In genomic region chr4:34869813-34870212, GRCm38 (mm10) we compare ENCODE assay signal across 23 mouse cellular contexts. TPM values are rescaled to one million over a fixed set of nuclear protein-coding genes. Genes with fewer than 3 reads are reported as not detected.
DNase-seq lines count a peak whose midpoint lies in the region; TF ChIP-seq lines count a peak whose summit lies in the region.
"Had no signal": no experiment of that assay in that cellular context is flagged by ENCODE, and none has a peak within 500 bp of the region (broad histone marks: within the 10 kb centered on the region; RNA-seq: fewer than 3 reads in every experiment).

No protein-coding gene starts in this region.

- H3K4me1 ChIP-seq in MEL (ENCODE audit: control insufficient read depth in 1 of 2, insufficient read depth in 2 of 2, low read length in 2 of 2): peaks cover 3 to 8% of the 10 kb centered on the region in 2 experiments; a peak in 1 of 4 replicates

- no peak for TF ChIP-seq POLR2A in MEL (IDR thresholded peaks at IDR 0.05; ENCODE audit: control insufficient read depth in 1 of 2, insufficient read depth in 1 of 2, low read depth in 1 of 2, low read length in 2 of 2, poor library complexity in 1 of 2)

- peaks cover 4 to 14% of the 10 kb centered on the region in 2 experiments for H3K36me3 ChIP-seq in MEL (ENCODE audit: control insufficient read depth in 1 of 2, insufficient read depth in 2 of 2, low read length in 2 of 2)

- H3K4me3 ChIP-seq in MEL (ENCODE audit: control insufficient read depth in 1 of 2, insufficient read depth in 1 of 2, low read depth in 2 of 2, low read length in 2 of 2): no peak overlapping the region

- TF ChIP-seq EP300 in MEL (IDR thresholded peaks at IDR 0.05; ENCODE audit: low read depth in 1 of 2, low read length in 2 of 2): peak in 1 of 2 experiments; percentile 19; a peak in 1 of 4 replicates

- TF ChIP-seq CTCF in MEL (IDR thresholded peaks at IDR 0.05 in 2 of 3, conservative IDR thresholded peaks at IDR 0.05 in 1 of 3; ENCODE audit: control insufficient read depth in 1 of 3, insufficient read depth in 1 of 3, low read depth in 2 of 3, low read length in 3 of 3, poor library complexity in 1 of 3, severe bottlenecking in 1 of 3): no peak

- no peaks in the 10 kb centered on the region for H3K9me3 ChIP-seq in MEL (replicated peaks; ENCODE audit: insufficient read depth, low read length)
- H3K9me3 ChIP-seq: G1E had no signal

- no peaks in the 10 kb centered on the region for H3K27me3 ChIP-seq in MEL (ENCODE audit: control insufficient read depth in 1 of 2, insufficient read depth in 2 of 2, low read length in 2 of 2)
- H3K27me3 ChIP-seq: CH12.LX, Patski had no signal

- H3K27ac ChIP-seq in MEL (ENCODE audit: control insufficient read depth, low read depth, low read length): no peak overlapping the region

- H3K9ac ChIP-seq in MEL (ENCODE audit: control insufficient read depth, low read depth, low read length, poor library complexity, severe bottlenecking): no peak overlapping the region

- TF ChIP-seq RAD21 in MEL (IDR thresholded peaks at IDR 0.05; ENCODE audit: low read depth, low read length): no peak

- peaks cover 68% of the 10 kb centered on the region for H3K79me2 ChIP-seq in MEL (ENCODE audit: control insufficient read depth, insufficient read depth, low read length, poor library complexity)

- peak; percentile 27 for DNase-seq in MEL (ENCODE audit: low read depth, low spot score)
- no peak for DNase-seq in left cerebral cortex, adult 9 months (ENCODE audit: low spot score in 2 of 2)
- DNase-seq: adrenal gland, adult 2 months; adrenal gland, adult 8-10 months; adrenal gland, postnatal 10 days; adrenal gland, postnatal 14 days; adrenal gland, postnatal 25 days; adrenal gland, postnatal 36 days; B cell, adult 2 months; cerebellum, adult 11 months; cerebellum, adult 11-12 months; cerebellum, adult 18-20 months; cerebellum, adult 2 months; cerebellum, adult 8-10 months had no signal

TF ChIP-seq in MEL, 35 proteins besides CTCF, POLR2A, EP300 and RAD21:
- TF ChIP-seq RCOR1 (IDR thresholded peaks at IDR 0.05; ENCODE audit: low read depth, low read length) (peak; percentile 94), GATA1 (IDR thresholded peaks at IDR 0.05; ENCODE audit: low read depth, low read length) (0 out of 2 replicates have a peak, but pooled peaks have one; percentile 15), ZKSCAN1 (IDR thresholded peaks at IDR 0.05; ENCODE audit: low read depth, low read length) (no peak)

RNA-seq across cellular contexts. Expression of gene Zfp292, which starts 12.9 kb away (rescaled TPM):
- total RNA-seq in MEL (2012; rRNA removed): 9.8 and 14.3 TPM in 2 replicates
- polyA plus RNA-seq in MEL (2012; ENCODE audit: insufficient read depth in 1 of 2, insufficient read length in 2 of 2, low read depth in 1 of 2, low replicate concordance in 2 of 2, missing spikeins in 1 of 2): 10 to 100 TPM; 16.8 to 19.4 TPM

RNA-seq across cellular contexts. Expression of gene Cga, which starts 23.8 kb away (rescaled TPM):
- not detected in 2 replicates for total RNA-seq in MEL (2012; rRNA removed)
- not detected for polyA plus RNA-seq in MEL (2012; ENCODE audit: insufficient read depth in 1 of 2, insufficient read length in 2 of 2, low read depth in 1 of 2, low replicate concordance in 2 of 2, missing spikeins in 1 of 2)
- total RNA-seq: adrenal gland, adult 18-20 months; adrenal gland, adult 2 months; adrenal gland, adult 8-10 months; adrenal gland, postnatal 10 days; adrenal gland, postnatal 14 days; adrenal gland, postnatal 25 days; adrenal gland, postnatal 36 days; adrenal gland, postnatal 4 days; CH12.LX; G1E had no signal
- polyA plus RNA-seq: activated CD4-positive, CD25-positive, alpha-beta regulatory T cell, adult 4 months; adrenal gland, adult 2 months; brain, embryonic 14.5 days; C2C12; CD4-positive, CD25-positive, alpha-beta regulatory T cell, adult 4 months; cerebellum, adult 2 months; G1E; Patski had no signal
